Mouse (Mus musculus) heart, adult 2 months (tissue): Measurements from ENCODE around the gene 2010300C02Rik. TPM values are rescaled to one million over a fixed set of nuclear protein-coding genes. Genes with fewer than 3 reads are reported as not detected.
A peak's percentile ranks its signal among the peaks of the same experiment; 100 is the strongest.

ENCODE experiments used
- DNase-seq, 2 experiments: peaks; one replicate each; pipeline ENCODE4 v3.0.0; 2021
- H3K27ac ChIP-seq: fragments of 200-600 bp; 2 replicates; pipeline ENCODE4 v1.8.1; 2022
- H3K27me3 ChIP-seq: fragments of 200-500 bp; 2 replicates; pipeline ENCODE4 v1.6.1; 2012; ENCODE audit warnings: mild to moderate bottlenecking, low read length, inconsistent platforms, mixed read lengths; ENCODE audit not compliant: control insufficient read depth, insufficient read depth
- H3K36me3 ChIP-seq: fragments of 200-500 bp; 2 replicates; pipeline ENCODE4 v1.6.1; 2012; ENCODE audit warnings: low read length, inconsistent platforms; ENCODE audit not compliant: control insufficient read depth, insufficient read depth
- H3K4me1 ChIP-seq: fragments of 200-500 bp; 2 replicates; pipeline ENCODE4 v1.6.1; 2011; ENCODE audit warnings: low read length; ENCODE audit not compliant: control insufficient read depth, insufficient read depth
- H3K4me3 ChIP-seq: fragments of 200-600 bp; 2 replicates; pipeline ENCODE4 v1.8.1; 2022
- H3K79me2 ChIP-seq: fragments of 200-500 bp; replicated peaks from 2 replicates; pipeline ENCODE4 v1.6.1; 2012; ENCODE audit warnings: mild to moderate bottlenecking, inconsistent platforms, low read length, moderate library complexity, mixed read lengths; ENCODE audit not compliant: control insufficient read depth, insufficient read depth
- H3K9ac ChIP-seq: fragments of 200-500 bp; 2 replicates; pipeline ENCODE4 v1.6.1; 2012; ENCODE audit warnings: low read depth, mild to moderate bottlenecking, control low read depth, inconsistent platforms, low read length, mixed read lengths
- CTCF ChIP-seq: fragments of 200-600 bp; IDR thresholded peaks from 2 replicates; pipeline ENCODE4 v1.8.1; 2022; ENCODE audit warnings: antibody characterized with exemption, mild to moderate bottlenecking, moderate library complexity
- EP300 ChIP-seq: fragments of 200-500 bp; IDR thresholded peaks from 2 replicates; pipeline ENCODE4 v1.6.1; 2011; ENCODE audit warnings: low read depth, low read length, control low read depth; ENCODE audit not compliant: insufficient read depth
- POLR2A ChIP-seq: fragments of 200-500 bp; IDR thresholded peaks from 2 replicates; pipeline ENCODE4 v1.6.1; 2011; ENCODE audit warnings: mild to moderate bottlenecking, low read depth, low read length, control low read depth; ENCODE audit not compliant: insufficient read depth
- WGBS: fragments of 180-500 bp; shearing (Covaris S2); methylation state at CpG from one replicate; pipeline ENCODE4 v1.1.7; 2018; 5-methylcytosine and 5-hydroxymethylcytosine counted together
- intact Hi-C: fragments of 180-260 bp; cut with DNase I; formaldehyde crosslinking; loops from one replicate; pipeline ENCODE4 v1.15.1; 2025
- polyA plus RNA-seq: library from polyadenylated mRNA; depleted of rRNA; stranded (reverse); fragments of >200 nt; gene quantifications from 2 replicates; pipeline ENCODE4 v1.2.3, GENCODE M21; 2012
- total RNA-seq, 2 experiments: library from RNA; stranded (reverse); gene quantifications; 2 replicates each; pipeline ENCODE4 v1.2.3; 2021

The 2010300C02Rik gene
- total and polyA plus RNA-seq, 3 experiments, result 0.55 to 1.1 (median 0.60) TPM

GRCm38 (mm10) chr1:37708270-37708955 lies 11.5 kb downstream of the 2010300C02Rik start:
- Histone ChIP-seq H3K27ac (no peak overlapping the region), H3K4me1 (no peaks in the 10 kb centered on the region), H3K79me2 (no peaks in the 10 kb centered on the region), H3K4me3 (no peak overlapping the region), H3K9ac (no peak overlapping the region), H3K27me3 (no peaks in the 10 kb centered on the region), H3K36me3 (no peaks in the 10 kb centered on the region)
- WGBS, result 70% methylated on average over 6 of the region's 6 CpGs
- TF ChIP-seq EP300, result no peak
- peak; percentile 52 for TF ChIP-seq CTCF
- TF ChIP-seq POLR2A, result no peak
- intact Hi-C loops, result no loop called here
- peak; percentile 43 to 61 for DNase-seq

GRCm38 (mm10) chr1:37702326-37702725 lies 17.6 kb downstream of the 2010300C02Rik start:
- Histone ChIP-seq H3K36me3 (no peaks in the 10 kb centered on the region), H3K4me3 (no peak overlapping the region), H3K9ac (no peak overlapping the region), H3K4me1 (no peaks in the 10 kb centered on the region), H3K79me2 (no peaks in the 10 kb centered on the region), H3K27me3 (no peaks in the 10 kb centered on the region), H3K27ac (no peak overlapping the region)
- intact Hi-C loops, result no loop called here
- WGBS, result 60% methylated on average over 4 of the region's 4 CpGs
- TF ChIP-seq CTCF (no peak), EP300 (no peak), POLR2A (no peak)
- DNase-seq, result no peak

- intact Hi-C loops, result no loop called here
- TF ChIP-seq EP300 (no peak), CTCF (no peak), POLR2A (no peak)
- Histone ChIP-seq H3K27me3 (no peaks in the 10 kb centered on the region), H3K9ac (no peak overlapping the region), H3K36me3 (no peaks in the 10 kb centered on the region), H3K79me2 (no peaks in the 10 kb centered on the region), H3K27ac (no peak overlapping the region), H3K4me1 (peaks cover 3% of the 10 kb centered on the region; the same call in 1 of the 2 replicates), H3K4me3 (no peak overlapping the region)
- whole genome bisulfite sequencing, result 47% methylated on average over 5 of the region's 5 CpGs
- peak in 1 of 2 experiments; percentile 29 for DNase-seq
These were observed 20.9 kb downstream of the 2010300C02Rik start for GRCm38 (mm10) chr1:37698852-37699439.

GRCm38 (mm10) chr1:37698186-37698839 lies 21.6 kb downstream of the 2010300C02Rik start:
- no peaks in the 10 kb centered on the region for H3K79me2 ChIP-seq
- no peaks in the 10 kb centered on the region for H3K27me3 ChIP-seq
- H3K4me1 ChIP-seq, result peaks cover 3% of the 10 kb centered on the region; the same call in 1 of the 2 replicates
- no peak overlapping the region for H3K27ac ChIP-seq
- intact Hi-C loops, result no loop called here
- no peak overlapping the region for H3K4me3 ChIP-seq
- no peak for DNase-seq
- WGBS, result 62% methylated on average over 8 of the region's 8 CpGs
- no peak for TF ChIP-seq EP300
- TF ChIP-seq CTCF, result no peak
- no peak for TF ChIP-seq POLR2A
- H3K9ac ChIP-seq, result no peak overlapping the region
- H3K36me3 ChIP-seq, result no peaks in the 10 kb centered on the region

GRCm38 (mm10) chr1:37696918-37697317 lies 23.0 kb downstream of the 2010300C02Rik start:
- 59% methylated on average over 3 of the region's 3 CpGs for WGBS
- intact Hi-C loops, result no loop called here
- no peak overlapping the region for H3K27ac ChIP-seq
- H3K36me3 ChIP-seq, result no peaks in the 10 kb centered on the region
- no peak for DNase-seq
- H3K79me2 ChIP-seq, result no peaks in the 10 kb centered on the region
- H3K27me3 ChIP-seq, result no peaks in the 10 kb centered on the region
- H3K9ac ChIP-seq, result no peak overlapping the region
- H3K4me1 ChIP-seq, result peaks cover 3% of the 10 kb centered on the region; the same call in 1 of the 2 replicates
- no peak overlapping the region for H3K4me3 ChIP-seq
- TF ChIP-seq POLR2A (no peak), EP300 (no peak), CTCF (no peak)

GRCm38 (mm10) chr1:37695732-37696131 lies 24.2 kb downstream of the 2010300C02Rik start:
- Histone ChIP-seq H3K27ac (no peak overlapping the region), H3K27me3 (no peaks in the 10 kb centered on the region), H3K9ac (no peak overlapping the region), H3K79me2 (no peaks in the 10 kb centered on the region), H3K36me3 (no peaks in the 10 kb centered on the region), H3K4me3 (no peak overlapping the region), H3K4me1 (peaks cover 3% of the 10 kb centered on the region; the same call in 1 of the 2 replicates)
- 79% methylated on average over 9 of the region's 9 CpGs for WGBS
- TF ChIP-seq EP300 (no peak), POLR2A (no peak), CTCF (no peak)
- no peak for DNase-seq
- intact Hi-C loops, result no loop called here
